Comparison of ENCODE assay signal across 8 mouse cellular contexts in the genomic region with DNA sequence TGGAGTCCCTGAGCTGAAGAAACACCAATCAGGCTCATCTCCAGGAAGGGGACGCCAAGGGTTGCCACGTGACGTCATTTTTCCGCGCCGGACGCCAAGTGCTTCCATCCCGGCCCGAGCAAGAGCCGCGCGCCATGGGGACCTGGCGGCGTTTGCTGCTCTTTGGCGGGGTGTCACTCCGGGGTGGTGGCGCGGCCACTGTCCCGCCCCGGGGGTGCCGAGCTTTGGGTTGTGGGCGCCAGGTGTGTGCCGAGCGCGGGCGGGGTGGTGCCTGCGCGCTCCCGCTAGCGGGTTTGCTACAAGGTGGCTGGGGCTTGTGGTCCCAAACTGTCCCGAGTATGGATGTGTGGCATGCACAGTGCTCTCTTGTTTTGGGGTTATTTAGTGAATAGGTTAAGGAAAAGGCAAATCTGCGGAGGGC. TPM values are rescaled to one million over a fixed set of nuclear protein-coding genes. Genes with fewer than 3 reads are reported as not detected.
DNase-seq lines count a peak whose midpoint lies in the region; ATAC-seq lines count a peak whose summit lies in the region.

Gene Nubpl, plus strand, starts transcription at position 88 of the 421 bp plus-strand sequence.

- H3K4me2 ChIP-seq in hindbrain, embryonic 12.5 days (replicated peaks) = peak within 1 kb of the TSS; percentile 56

- H3K27ac ChIP-seq in hindbrain, embryonic 12.5 days = no peak within 1 kb of the TSS

- H3K36me3 ChIP-seq in hindbrain, embryonic 12.5 days = no peaks in the 10 kb centered on the region

- H3K9ac ChIP-seq in hindbrain, embryonic 12.5 days = peak within 1 kb of the TSS; percentile 83

- WGBS in hindbrain, embryonic 12.5 days = under 1% methylated on average over 32 of the region's 32 CpGs

- ATAC-seq in hindbrain, embryonic 12.5 days (ENCODE audit: low FRiP score) = peak; percentile 98

- H3K4me3 ChIP-seq in hindbrain, embryonic 12.5 days = peak within 1 kb of the TSS; percentile 89

- no peaks in the 10 kb centered on the region for H3K9me3 ChIP-seq in hindbrain, embryonic 12.5 days (replicated peaks)

- no peaks in the 10 kb centered on the region for H3K4me1 ChIP-seq in hindbrain, embryonic 12.5 days

- DNase-seq in NIH3T3 (ENCODE audit: low read depth) = peak; percentile 97
- DNase-seq in cerebellum, postnatal 10 days = peak; percentile 99
- DNase-seq in frontal cortex, postnatal 10 days (ENCODE audit: low spot score in 2 of 2) = peak; percentile 87 to 95
- peak; percentile 96 for DNase-seq in layer of hippocampus, postnatal 14 days (ENCODE audit: low spot score in 2 of 2)
- peak; percentile 98 for DNase-seq in lung, postnatal 14 days
- peak; percentile 90 for DNase-seq in retina, adult 2 months (ENCODE audit: low read depth, low spot score)
- peak; percentile 91 to 92 for DNase-seq in thymus, postnatal 36 days

- H3K27me3 ChIP-seq in hindbrain, embryonic 12.5 days = no peaks in the 10 kb centered on the region

RNA-seq across cellular contexts. Expression of gene Nubpl, which starts in this region (rescaled TPM):
- polyA plus RNA-seq in hindbrain, embryonic 12.5 days (2016; fragmentation: Nextera tagmentation; extraction: Ambion mirVana) = 10.9 TPM in 2 replicates
- total RNA-seq in layer of hippocampus, postnatal 14 days (2021) = 1 to 10 TPM; 5.1 to 5.4 TPM
